Mouse (Mus musculus): ENCODE results near the gene C2cd3. TPM values are rescaled to one million over a fixed set of nuclear protein-coding genes. Genes with fewer than 3 reads are reported as not detected.
A peak's percentile ranks its signal among the peaks of the same experiment; 100 is the strongest.

Gene C2cd3
- polyA plus RNA-seq, 1 experiment from 2014 or later: 38.9 TPM

DNA sequence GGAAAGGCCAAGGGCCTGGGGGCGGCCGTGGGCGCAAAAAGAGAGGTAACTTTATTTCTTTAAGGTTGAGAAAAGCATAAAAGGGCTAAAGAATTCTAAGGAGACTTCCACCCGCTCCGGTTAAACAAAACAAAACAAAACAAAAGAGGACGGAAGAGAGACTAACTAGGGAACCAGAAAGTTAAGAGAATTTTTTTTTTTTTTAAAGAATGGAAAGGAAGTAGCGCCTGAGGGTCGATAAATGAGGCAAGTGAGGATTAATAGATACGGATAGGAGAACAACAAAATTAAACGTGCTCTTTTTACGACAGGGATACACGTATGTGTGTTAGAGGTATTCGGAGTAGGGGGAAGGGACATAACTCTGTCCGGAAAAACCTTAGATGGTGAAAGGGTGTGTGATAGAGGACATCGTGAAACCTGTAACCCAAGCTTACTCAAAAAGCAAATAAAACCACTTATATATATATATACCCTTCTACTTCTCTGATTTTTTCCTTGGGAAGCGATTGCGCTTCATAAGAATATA lies 483 bp downstream of the C2cd3 start:
- Histone ChIP-seq H3K9me3 (no peaks in the 10 kb centered on the region), H3K4me3 (peak overlapping the region; percentile 72), H3K27me3 (ENCODE audit: poor library complexity, severe bottlenecking) (no peaks in the 10 kb centered on the region), H3K4me1 (peaks cover 34% of the 10 kb centered on the region), H3K36me3 (replicated peaks) (peaks cover 37% of the 10 kb centered on the region), H3K27ac (peak overlapping the region; percentile 91)
- no peak for DNase-seq (ENCODE audit: extremely low spot score, low spot score)
- 9% methylated on average over 17 of the region's 17 CpGs for WGBS

DNA sequence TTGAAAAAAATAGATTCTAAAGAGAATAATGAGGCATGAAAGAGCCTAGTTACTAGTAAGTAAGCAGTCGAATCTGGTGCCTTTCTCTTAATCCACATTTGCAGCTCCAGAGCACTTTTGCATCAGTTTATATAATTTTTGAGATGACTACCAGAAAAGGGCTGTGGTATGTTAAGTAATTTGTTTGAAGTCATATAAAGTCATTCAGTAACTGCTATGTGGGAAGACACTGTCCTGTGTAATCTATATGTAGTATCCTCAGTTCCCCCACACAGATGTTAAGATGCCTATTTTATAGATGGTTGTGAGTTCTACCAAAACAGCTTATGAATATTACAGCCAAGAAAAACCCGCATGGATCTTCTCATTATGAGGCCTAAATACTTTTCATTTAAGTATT lies 6.2 kb downstream of the C2cd3 start:
- H3K27ac ChIP-seq: no peak overlapping the region
- no peaks in the 10 kb centered on the region for H3K9me3 ChIP-seq
- no peak for DNase-seq (ENCODE audit: extremely low spot score, low spot score)
- 88% methylated on average over 2 of the region's 2 CpGs for WGBS
- H3K36me3 ChIP-seq (replicated peaks): peaks cover 87% of the 10 kb centered on the region
- peaks cover 3% of the 10 kb centered on the region; the same call in 1 of the 2 replicates for H3K4me1 ChIP-seq
- no peak overlapping the region for H3K4me3 ChIP-seq
- H3K27me3 ChIP-seq (ENCODE audit: poor library complexity, severe bottlenecking): no peaks in the 10 kb centered on the region

DNA sequence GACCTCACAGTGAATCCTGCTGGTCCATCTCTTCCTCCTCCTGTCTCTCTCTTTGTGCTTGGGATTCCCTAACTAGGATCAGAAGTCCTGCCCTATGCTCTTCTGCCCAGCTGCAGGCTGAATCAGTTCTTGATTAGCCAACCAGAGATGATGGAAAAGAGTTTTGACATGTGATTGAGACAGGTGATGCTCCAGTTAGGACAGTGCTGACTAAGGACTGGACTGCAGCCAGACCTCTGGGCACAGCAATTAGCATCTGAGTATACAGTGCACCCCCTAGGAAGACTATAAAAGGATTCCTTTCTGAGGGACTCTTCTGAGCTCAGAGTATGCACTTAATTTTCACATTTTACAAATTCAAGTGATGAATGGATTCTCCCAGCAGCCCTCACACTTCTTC lies 9.1 kb downstream of the C2cd3 start:
- Histone ChIP-seq H3K9me3 (no peaks in the 10 kb centered on the region), H3K27ac (no peak overlapping the region), H3K4me1 (no peaks in the 10 kb centered on the region), H3K36me3 (replicated peaks) (peaks cover 87% of the 10 kb centered on the region), H3K4me3 (no peak overlapping the region), H3K27me3 (ENCODE audit: poor library complexity, severe bottlenecking) (no peaks in the 10 kb centered on the region)
- no peak for DNase-seq (ENCODE audit: extremely low spot score, low spot score)

DNA sequence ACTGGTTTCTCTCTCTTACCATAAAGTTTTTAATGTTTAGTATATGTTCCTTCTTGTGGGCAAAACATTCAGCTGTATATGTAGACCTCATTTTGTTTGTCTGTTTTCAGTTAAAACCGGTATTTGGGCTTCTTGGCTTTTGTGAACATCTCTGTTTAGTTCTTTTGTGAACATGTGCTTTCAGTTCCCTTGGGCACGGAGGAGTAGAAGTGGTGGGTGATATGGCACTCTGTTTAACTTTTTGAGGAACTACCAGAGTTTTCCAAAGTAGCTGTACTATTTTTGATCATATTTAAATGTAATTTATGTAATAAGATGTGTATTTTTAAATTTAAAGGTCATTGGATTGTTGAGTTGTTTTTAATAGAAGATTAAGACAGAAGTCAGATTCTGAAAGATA lies 11.2 kb downstream of the C2cd3 start:
- no peak for DNase-seq (ENCODE audit: extremely low spot score, low spot score)
- Histone ChIP-seq H3K27ac (no peak overlapping the region), H3K36me3 (replicated peaks) (peaks cover 85% of the 10 kb centered on the region), H3K27me3 (ENCODE audit: poor library complexity, severe bottlenecking) (no peaks in the 10 kb centered on the region), H3K4me3 (no peak overlapping the region), H3K9me3 (no peaks in the 10 kb centered on the region), H3K4me1 (no peaks in the 10 kb centered on the region)
- 94% methylated on average over 2 of the region's 2 CpGs for WGBS

DNA sequence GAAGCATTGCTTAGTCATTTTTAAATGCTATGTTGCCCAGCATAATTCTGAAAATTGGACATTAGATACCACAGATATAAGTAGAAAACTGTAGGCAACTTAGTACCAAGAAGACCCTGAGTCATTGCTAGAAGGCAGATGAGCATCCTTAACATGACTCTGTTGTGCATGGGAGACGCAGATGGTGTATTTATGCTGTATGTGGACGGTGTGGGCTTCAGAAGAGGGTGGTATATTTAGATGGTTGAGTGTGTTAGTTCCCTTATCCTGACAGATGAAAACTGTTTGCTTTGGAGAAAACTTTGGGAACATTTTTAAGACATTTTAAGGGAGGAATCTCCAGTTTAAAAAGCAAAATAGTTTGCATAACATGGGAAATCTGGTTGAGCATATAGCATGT lies 16.1 kb downstream of the C2cd3 start:
- Histone ChIP-seq H3K4me1 (no peaks in the 10 kb centered on the region), H3K27me3 (ENCODE audit: poor library complexity, severe bottlenecking) (no peaks in the 10 kb centered on the region), H3K4me3 (no peak overlapping the region), H3K36me3 (replicated peaks) (peaks cover 85% of the 10 kb centered on the region), H3K27ac (no peak overlapping the region), H3K9me3 (no peaks in the 10 kb centered on the region)
- WGBS: 89% methylated on average over 2 of the region's 2 CpGs
- no peak for DNase-seq (ENCODE audit: extremely low spot score, low spot score)

DNA sequence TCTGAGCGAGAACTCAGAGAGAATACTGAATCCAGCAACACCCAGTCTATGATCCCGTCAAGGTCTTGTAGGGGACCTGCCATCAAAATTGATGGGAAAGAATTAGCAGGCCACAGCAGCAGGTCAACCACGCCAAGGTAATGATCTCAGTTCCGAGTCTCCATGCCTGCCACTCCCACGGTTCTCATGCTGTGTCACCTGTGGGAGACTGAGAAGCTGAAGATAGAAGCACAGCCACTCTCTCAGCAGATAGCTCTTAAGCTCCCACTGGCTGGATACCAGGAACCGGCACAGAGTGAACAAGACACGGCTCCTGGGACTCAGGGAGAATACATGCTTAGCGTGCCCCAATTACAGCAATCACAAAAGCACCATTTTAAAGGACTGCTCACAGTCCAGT lies 18.1 kb downstream of the C2cd3 start:
- H3K27me3 ChIP-seq (ENCODE audit: poor library complexity, severe bottlenecking): no peaks in the 10 kb centered on the region
- H3K9me3 ChIP-seq: no peaks in the 10 kb centered on the region
- no peak for DNase-seq (ENCODE audit: extremely low spot score, low spot score)
- no peak overlapping the region for H3K4me3 ChIP-seq
- peaks cover 87% of the 10 kb centered on the region for H3K36me3 ChIP-seq (replicated peaks)
- no peak overlapping the region for H3K27ac ChIP-seq
- WGBS: 94% methylated on average over 8 of the region's 8 CpGs
- H3K4me1 ChIP-seq: no peaks in the 10 kb centered on the region

DNA sequence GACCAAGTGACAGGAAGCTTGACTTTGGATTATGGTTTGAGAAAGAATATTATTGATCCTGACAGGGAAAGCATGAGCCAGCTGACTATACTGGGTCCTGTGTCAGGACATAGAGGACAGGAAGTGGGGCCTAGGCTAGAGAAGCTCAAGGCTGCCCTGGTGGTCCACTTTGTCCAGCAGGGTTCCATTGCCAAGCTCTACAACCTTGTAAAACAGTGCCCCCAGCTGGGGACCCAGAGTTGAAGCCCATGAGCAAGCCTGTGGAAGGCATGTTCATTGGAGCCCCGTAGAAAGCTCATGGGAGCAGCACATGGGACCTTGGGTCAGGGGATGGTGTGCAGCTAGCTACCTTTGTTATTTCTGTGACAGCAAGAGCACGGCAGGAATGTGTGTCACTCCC lies 20.2 kb downstream of the C2cd3 start:
- Histone ChIP-seq H3K4me1 (no peaks in the 10 kb centered on the region), H3K36me3 (replicated peaks) (peaks cover 99% of the 10 kb centered on the region), H3K9me3 (no peaks in the 10 kb centered on the region), H3K27ac (no peak overlapping the region), H3K4me3 (no peak overlapping the region), H3K27me3 (ENCODE audit: poor library complexity, severe bottlenecking) (no peaks in the 10 kb centered on the region)
- no peak for DNase-seq (ENCODE audit: extremely low spot score, low spot score)
- WGBS: 88% methylated on average over 2 of the region's 2 CpGs

DNA sequence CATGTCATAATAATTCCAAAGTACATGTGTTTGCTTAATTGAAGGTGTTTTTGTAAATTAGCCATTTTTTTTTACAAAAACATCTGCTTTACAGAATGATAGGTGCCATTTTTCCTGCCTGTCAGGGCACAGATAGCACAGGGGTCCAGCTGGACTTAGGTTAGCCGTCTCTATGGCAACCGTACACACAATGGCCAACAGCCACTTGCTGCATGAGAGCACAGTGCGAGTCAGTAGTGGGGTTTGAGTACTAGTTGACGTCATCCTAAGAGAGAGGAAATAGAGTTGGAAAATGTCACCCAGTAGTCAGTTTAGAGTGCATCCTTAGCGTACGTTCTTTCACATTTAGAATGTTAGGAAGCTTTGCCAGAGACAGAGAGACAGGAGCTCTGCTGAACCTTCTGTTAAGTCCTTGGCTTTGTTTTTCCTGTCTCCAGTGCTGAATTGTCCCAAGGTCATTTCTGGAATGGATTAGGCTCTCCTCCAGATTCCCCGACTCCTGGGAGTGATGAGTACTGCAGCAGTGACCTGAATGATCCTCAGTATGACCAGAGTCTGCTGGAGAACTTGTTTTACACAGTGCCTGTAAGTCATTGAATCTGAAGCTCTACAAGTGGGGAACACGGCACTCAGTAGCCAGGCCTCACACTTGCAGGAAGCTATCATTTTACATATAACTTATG lies 27.3 kb downstream of the C2cd3 start:
- H3K27me3 ChIP-seq (ENCODE audit: poor library complexity, severe bottlenecking): no peaks in the 10 kb centered on the region
- DNase-seq (ENCODE audit: extremely low spot score, low spot score): peak; percentile 27
- H3K36me3 ChIP-seq (replicated peaks): peaks cover 90% of the 10 kb centered on the region
- H3K4me3 ChIP-seq: no peak overlapping the region
- H3K27ac ChIP-seq: no peak overlapping the region
- H3K9me3 ChIP-seq: no peaks in the 10 kb centered on the region
- no peaks in the 10 kb centered on the region for H3K4me1 ChIP-seq
- WGBS: 75% methylated on average over 8 of the region's 8 CpGs

DNA sequence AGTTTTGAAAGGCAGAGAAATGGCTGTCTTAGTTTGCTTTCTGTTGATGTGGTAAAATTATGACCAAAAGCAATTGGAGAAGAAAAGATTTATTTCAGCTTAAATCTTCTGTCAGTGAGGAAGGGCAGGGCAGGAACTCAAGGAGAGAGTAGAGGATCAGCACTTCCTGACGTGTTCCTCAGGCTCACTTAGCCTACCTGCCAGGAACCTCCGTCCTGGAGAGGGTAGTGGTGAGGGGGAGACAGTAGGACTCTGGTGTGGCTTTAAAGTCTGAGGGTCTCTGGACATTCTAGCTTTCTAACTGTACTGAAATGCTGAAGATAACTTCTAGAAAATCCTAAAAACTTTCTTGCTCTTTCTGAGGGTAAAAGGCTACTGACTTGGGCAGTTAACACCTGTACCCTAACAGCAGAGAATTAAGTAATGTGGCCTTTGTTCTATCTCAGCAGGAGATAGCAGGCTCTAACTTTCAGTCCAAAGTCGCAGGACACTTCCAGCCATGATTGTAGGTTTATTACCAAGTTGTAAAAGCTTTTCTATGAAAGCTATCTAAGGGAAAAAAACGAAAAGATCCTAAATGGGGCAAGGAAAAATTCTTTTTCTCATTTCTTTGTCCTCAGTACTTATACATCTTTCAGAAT lies 29.0 kb downstream of the C2cd3 start:
- WGBS: 77% methylated on average over 4 of the region's 4 CpGs

DNA sequence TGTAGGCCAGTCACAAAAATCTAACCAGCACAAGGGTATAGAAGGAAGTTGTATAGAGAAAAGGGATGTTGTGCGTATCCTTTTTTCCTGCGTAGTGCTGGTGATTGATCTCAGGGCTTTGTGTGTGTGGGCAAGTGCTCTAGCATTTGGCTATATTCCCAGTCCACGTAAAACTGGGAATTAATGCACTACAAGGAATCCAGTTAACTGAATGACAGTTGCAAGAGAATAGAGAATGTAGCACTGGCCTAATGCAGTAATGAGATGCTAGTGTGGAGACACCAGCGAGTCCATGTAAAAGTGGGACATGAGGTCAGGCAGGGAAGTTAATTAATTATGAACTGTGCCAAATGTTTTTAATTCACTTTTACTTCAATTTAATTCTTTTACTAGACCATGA lies 30.7 kb downstream of the C2cd3 start:
- WGBS: 97% methylated on average over 4 of the region's 4 CpGs
- Histone ChIP-seq H3K4me1 (no peaks in the 10 kb centered on the region), H3K36me3 (replicated peaks) (peaks cover 90% of the 10 kb centered on the region)

More for the DNA sequence above, 29.0 kb downstream of the C2cd3 start:
- Histone ChIP-seq H3K9me3 (no peaks in the 10 kb centered on the region), H3K4me1 (no peaks in the 10 kb centered on the region), H3K36me3 (replicated peaks) (peaks cover 90% of the 10 kb centered on the region), H3K27me3 (ENCODE audit: poor library complexity, severe bottlenecking) (no peaks in the 10 kb centered on the region), H3K27ac (no peak overlapping the region), H3K4me3 (no peak overlapping the region)
- no peak for DNase-seq (ENCODE audit: extremely low spot score, low spot score)

DNA sequence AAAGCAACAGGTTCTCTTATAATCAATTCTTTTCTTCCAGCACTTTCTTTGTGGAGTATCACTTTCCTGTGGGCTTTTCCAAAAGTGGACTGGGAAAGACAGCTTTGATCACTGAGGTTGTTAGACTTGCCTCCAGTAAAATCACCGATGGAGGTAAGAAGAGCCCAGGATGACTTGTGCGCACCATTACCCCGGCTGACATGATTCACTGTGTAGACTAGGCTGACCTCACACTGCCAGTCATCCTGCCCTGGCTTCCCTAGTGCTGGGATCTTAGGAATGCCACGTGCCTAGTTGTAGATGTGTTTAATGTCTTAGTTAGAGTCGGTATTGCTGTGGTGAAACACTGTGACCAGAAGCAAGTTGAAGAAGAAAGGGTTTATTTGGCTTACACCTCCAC lies 35.6 kb downstream of the C2cd3 start:
- no peak for DNase-seq (ENCODE audit: extremely low spot score, low spot score)
- H3K4me3 ChIP-seq: no peak overlapping the region
- H3K27me3 ChIP-seq (ENCODE audit: poor library complexity, severe bottlenecking): no peaks in the 10 kb centered on the region
- no peaks in the 10 kb centered on the region for H3K4me1 ChIP-seq
- no peaks in the 10 kb centered on the region for H3K9me3 ChIP-seq
- no peak overlapping the region for H3K27ac ChIP-seq
- 97% methylated on average over 5 of the region's 5 CpGs for WGBS
- H3K36me3 ChIP-seq (replicated peaks): peaks cover 99% of the 10 kb centered on the region

More for the DNA sequence above, 30.7 kb downstream of the C2cd3 start:
- no peaks in the 10 kb centered on the region for H3K27me3 ChIP-seq (ENCODE audit: poor library complexity, severe bottlenecking)
- DNase-seq (ENCODE audit: extremely low spot score, low spot score): no peak
- no peaks in the 10 kb centered on the region for H3K9me3 ChIP-seq
- H3K4me3 ChIP-seq: no peak overlapping the region
- no peak overlapping the region for H3K27ac ChIP-seq

DNA sequence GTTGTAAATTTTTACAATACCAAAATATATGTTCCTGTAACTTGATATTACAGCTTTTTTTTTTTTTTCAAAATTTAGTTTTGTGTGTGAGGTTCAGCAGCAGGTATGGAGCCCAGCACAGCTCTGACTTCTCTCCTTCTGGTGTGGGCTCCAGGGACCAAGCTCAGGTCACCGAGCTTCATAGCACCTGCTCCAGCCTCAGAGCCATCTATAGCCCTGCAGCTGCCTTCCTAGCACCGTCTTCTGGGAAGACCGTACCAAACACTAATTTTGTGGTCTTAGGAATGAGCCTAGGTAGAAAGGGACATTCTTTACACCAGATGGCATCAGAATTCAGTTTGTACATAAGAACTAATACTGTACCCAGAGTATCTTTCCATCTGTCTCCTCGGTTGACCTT lies 36.7 kb downstream of the C2cd3 start:
- Histone ChIP-seq H3K27ac (no peak overlapping the region), H3K27me3 (ENCODE audit: poor library complexity, severe bottlenecking) (no peaks in the 10 kb centered on the region), H3K4me1 (no peaks in the 10 kb centered on the region), H3K36me3 (replicated peaks) (peaks cover 99% of the 10 kb centered on the region), H3K9me3 (no peaks in the 10 kb centered on the region), H3K4me3 (no peak overlapping the region)
- DNase-seq (ENCODE audit: extremely low spot score, low spot score): no peak
- 95% methylated on average over 4 of the region's 4 CpGs for WGBS

DNA sequence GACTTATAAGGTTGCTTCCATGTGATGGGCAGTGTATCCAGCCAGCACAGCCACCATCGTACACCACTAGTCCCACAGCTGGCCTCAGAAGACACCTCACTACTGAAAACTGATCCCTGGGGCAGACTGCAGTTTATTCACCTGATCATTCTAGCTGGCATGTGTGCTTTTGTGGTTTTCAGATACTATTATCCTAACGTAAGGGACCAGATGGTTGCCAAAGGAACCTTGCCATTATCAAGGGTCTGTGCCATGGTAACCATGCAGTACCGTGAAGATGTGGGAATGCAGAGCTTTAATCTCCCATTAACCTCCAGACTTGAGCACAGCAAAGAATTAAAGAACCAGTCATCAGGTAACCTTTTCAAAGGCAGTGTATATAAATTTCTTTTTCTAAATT lies 53.8 kb downstream of the C2cd3 start:
- DNase-seq (ENCODE audit: extremely low spot score, low spot score): no peak
- H3K27me3 ChIP-seq (ENCODE audit: poor library complexity, severe bottlenecking): no peaks in the 10 kb centered on the region
- H3K27ac ChIP-seq: no peak overlapping the region
- no peaks in the 10 kb centered on the region for H3K4me1 ChIP-seq
- no peaks in the 10 kb centered on the region for H3K9me3 ChIP-seq
- peaks cover 98% of the 10 kb centered on the region for H3K36me3 ChIP-seq (replicated peaks)
- 89% methylated on average over 3 of the region's 3 CpGs for WGBS
- no peak overlapping the region for H3K4me3 ChIP-seq

Data from forebrain, embryonic 10.5 days (tissue).